Mouse (Mus musculus): Measurements from ENCODE around the gene Cux2. TPM values are rescaled to one million over a fixed set of nuclear protein-coding genes. Genes with fewer than 3 reads are reported as not detected.

Gene Cux2
- polyA plus RNA-seq, 1 experiment from 2014 or later, result 33.7 TPM

GRCm38 (mm10) chr5:122056557-122056956, 6.7 kb upstream of the Cux2 start:
- H3K4me3 ChIP-seq, result no peak overlapping the region
- ATAC-seq (replicated peaks), result no peak
- H3K27me3 ChIP-seq, result peaks cover under 1% of the 10 kb centered on the region; the same call in 1 of the 2 replicates
- WGBS, result 83% methylated on average over 8 of the region's 8 CpGs
- H3K9ac ChIP-seq (replicated peaks), result no peak overlapping the region
- H3K27ac ChIP-seq (replicated peaks), result no peak overlapping the region
- H3K4me1 ChIP-seq, result peaks cover 34% of the 10 kb centered on the region
- no peak overlapping the region for H3K4me2 ChIP-seq (replicated peaks)
- no peaks in the 10 kb centered on the region for H3K36me3 ChIP-seq
- H3K9me3 ChIP-seq, result no peaks in the 10 kb centered on the region

GRCm38 (mm10) chr5:122054130-122054843, 4.4 kb upstream of the Cux2 start:
- peak overlapping the region; percentile 73 for H3K27ac ChIP-seq (replicated peaks)
- H3K4me1 ChIP-seq, result peaks cover 41% of the 10 kb centered on the region
- H3K27me3 ChIP-seq, result no peaks in the 10 kb centered on the region
- H3K4me2 ChIP-seq (replicated peaks), result peak overlapping the region; percentile 31
- H3K9me3 ChIP-seq, result no peaks in the 10 kb centered on the region
- H3K9ac ChIP-seq (replicated peaks), result 0 out of 2 replicates have a peak overlapping the region, but pooled peaks have one; percentile 27
- H3K36me3 ChIP-seq, result no peaks in the 10 kb centered on the region
- 39% methylated on average over 13 of the region's 13 CpGs for WGBS
- peak overlapping the region; percentile 20; the same call in 1 of the 2 replicates for H3K4me3 ChIP-seq
- peak; percentile 63 for ATAC-seq (replicated peaks)

- peaks cover 45% of the 10 kb centered on the region for H3K4me1 ChIP-seq
- no peaks in the 10 kb centered on the region for H3K27me3 ChIP-seq
- H3K9ac ChIP-seq (replicated peaks), result peak overlapping the region; percentile 27
- peak overlapping the region; percentile 24; the same call in 1 of the 2 replicates for H3K4me2 ChIP-seq (replicated peaks)
- 4% methylated on average over 15 of the region's 15 CpGs for WGBS
- H3K4me3 ChIP-seq, result no peak overlapping the region
- no peak for ATAC-seq (replicated peaks)
- H3K27ac ChIP-seq (replicated peaks), result peak overlapping the region; percentile 73
- H3K9me3 ChIP-seq, result no peaks in the 10 kb centered on the region
- H3K36me3 ChIP-seq, result no peaks in the 10 kb centered on the region
Observed at GRCm38 (mm10) chr5:122053587-122053986, 3.7 kb upstream of the Cux2 start.

GRCm38 (mm10) chr5:122050832-122051105, 867 bp upstream of the Cux2 start:
- H3K4me2 ChIP-seq (replicated peaks), result peak overlapping the region; percentile 57
- peak overlapping the region; percentile 71 for H3K4me3 ChIP-seq
- no peaks in the 10 kb centered on the region for H3K27me3 ChIP-seq
- no peaks in the 10 kb centered on the region for H3K9me3 ChIP-seq
- 13% methylated on average over 8 of the region's 8 CpGs for WGBS
- peaks cover 70% of the 10 kb centered on the region for H3K4me1 ChIP-seq
- H3K27ac ChIP-seq (replicated peaks), result peak overlapping the region; percentile 92; the same call in 1 of the 2 replicates
- no peak for ATAC-seq (replicated peaks)
- no peak overlapping the region for H3K9ac ChIP-seq (replicated peaks)
- H3K36me3 ChIP-seq, result no peaks in the 10 kb centered on the region

GRCm38 (mm10) chr5:122049664-122050016, 262 bp downstream of the Cux2 start:
- no peaks in the 10 kb centered on the region for H3K27me3 ChIP-seq
- under 1% methylated on average over 29 of the region's 43 CpGs for WGBS
- peak overlapping the region; percentile 92 for H3K27ac ChIP-seq (replicated peaks)
- H3K9ac ChIP-seq (replicated peaks), result peak overlapping the region; percentile 65
- H3K9me3 ChIP-seq, result no peaks in the 10 kb centered on the region
- H3K36me3 ChIP-seq, result no peaks in the 10 kb centered on the region
- H3K4me2 ChIP-seq (replicated peaks), result peak overlapping the region; percentile 57
- peaks cover 68% of the 10 kb centered on the region for H3K4me1 ChIP-seq
- peak overlapping the region; percentile 71 for H3K4me3 ChIP-seq
- peak; percentile 49; the same call in 1 of the 2 replicates for ATAC-seq (replicated peaks)

GRCm38 (mm10) chr5:122048686-122049663, 927 bp downstream of the Cux2 start:
- H3K27me3 ChIP-seq, result no peaks in the 10 kb centered on the region
- H3K27ac ChIP-seq (replicated peaks), result peak overlapping the region; percentile 92
- peak overlapping the region; percentile 65 for H3K9ac ChIP-seq (replicated peaks)
- no peaks in the 10 kb centered on the region for H3K9me3 ChIP-seq
- H3K4me1 ChIP-seq, result peaks cover 61% of the 10 kb centered on the region
- H3K36me3 ChIP-seq, result no peaks in the 10 kb centered on the region
- ATAC-seq (replicated peaks), result peak; percentile 45
- peak overlapping the region; percentile 57 for H3K4me2 ChIP-seq (replicated peaks)
- WGBS, result under 1% methylated on average over 51 of the region's 52 CpGs
- peak overlapping the region; percentile 71 for H3K4me3 ChIP-seq

- 1% methylated on average over 20 of the region's 20 CpGs for WGBS
Observed at GRCm38 (mm10) chr5:122048252-122048651, 1.6 kb downstream of the Cux2 start.

GRCm38 (mm10) chr5:122047791-122048190, 2.1 kb downstream of the Cux2 start:
- Histone ChIP-seq H3K4me2 (replicated peaks) (peak overlapping the region; percentile 57), H3K9ac (replicated peaks) (peak overlapping the region; percentile 65), H3K27ac (replicated peaks) (peak overlapping the region; percentile 92), H3K4me3 (peak overlapping the region; percentile 71), H3K36me3 (no peaks in the 10 kb centered on the region), H3K9me3 (no peaks in the 10 kb centered on the region), H3K27me3 (no peaks in the 10 kb centered on the region), H3K4me1 (peaks cover 49% of the 10 kb centered on the region)
- ATAC-seq (replicated peaks), result no peak
- 21% methylated on average over 5 of the region's 5 CpGs for WGBS

More at GRCm38 (mm10) chr5:122048252-122048651, 1.6 kb downstream of the Cux2 start:
- H3K4me2 ChIP-seq (replicated peaks), result peak overlapping the region; percentile 57
- peaks cover 54% of the 10 kb centered on the region for H3K4me1 ChIP-seq
- H3K27ac ChIP-seq (replicated peaks), result peak overlapping the region; percentile 92
- H3K9ac ChIP-seq (replicated peaks), result peak overlapping the region; percentile 65
- peak overlapping the region; percentile 71 for H3K4me3 ChIP-seq
- no peaks in the 10 kb centered on the region for H3K36me3 ChIP-seq
- H3K27me3 ChIP-seq, result no peaks in the 10 kb centered on the region
- H3K9me3 ChIP-seq, result no peaks in the 10 kb centered on the region
- ATAC-seq (replicated peaks), result no peak

GRCm38 (mm10) chr5:122043567-122043966, 6.3 kb downstream of the Cux2 start:
- 81% methylated on average over 11 of the region's 11 CpGs for WGBS

GRCm38 (mm10) chr5:122035278-122035677, 14.6 kb downstream of the Cux2 start:
- WGBS, result 85% methylated on average over 5 of the region's 5 CpGs
- no peak overlapping the region for H3K9ac ChIP-seq (replicated peaks)
- H3K27me3 ChIP-seq, result no peaks in the 10 kb centered on the region
- H3K4me3 ChIP-seq, result no peak overlapping the region
- no peak overlapping the region for H3K4me2 ChIP-seq (replicated peaks)
- H3K9me3 ChIP-seq, result no peaks in the 10 kb centered on the region
- H3K27ac ChIP-seq (replicated peaks), result no peak overlapping the region
- H3K36me3 ChIP-seq, result peaks cover 18% of the 10 kb centered on the region
- peaks cover 17% of the 10 kb centered on the region for H3K4me1 ChIP-seq
- no peak for ATAC-seq (replicated peaks)

More at GRCm38 (mm10) chr5:122043567-122043966, 6.3 kb downstream of the Cux2 start:
- Histone ChIP-seq H3K9me3 (no peaks in the 10 kb centered on the region), H3K4me1 (peaks cover 28% of the 10 kb centered on the region), H3K36me3 (no peaks in the 10 kb centered on the region), H3K4me3 (no peak overlapping the region), H3K4me2 (replicated peaks) (no peak overlapping the region), H3K9ac (replicated peaks) (no peak overlapping the region), H3K27ac (replicated peaks) (no peak overlapping the region), H3K27me3 (no peaks in the 10 kb centered on the region)
- ATAC-seq (replicated peaks), result no peak

GRCm38 (mm10) chr5:122033167-122033478, 16.8 kb downstream of the Cux2 start:
- 0 out of 2 replicates have a peak, but pooled peaks have one; percentile 19 for ATAC-seq (replicated peaks)

More at GRCm38 (mm10) chr5:122033167-122033478, 16.8 kb downstream of the Cux2 start:
- Histone ChIP-seq H3K36me3 (peaks cover 18% of the 10 kb centered on the region), H3K27me3 (no peaks in the 10 kb centered on the region), H3K27ac (replicated peaks) (0 out of 2 replicates have a peak overlapping the region, but pooled peaks have one; percentile 11), H3K4me3 (no peak overlapping the region), H3K4me2 (replicated peaks) (no peak overlapping the region), H3K9ac (replicated peaks) (no peak overlapping the region), H3K9me3 (no peaks in the 10 kb centered on the region), H3K4me1 (peaks cover 17% of the 10 kb centered on the region)
- 19% methylated on average over 4 of the region's 4 CpGs for WGBS

Measured in forebrain, embryonic 15.5 days (tissue).